Mouse (Mus musculus): ENCODE measurements around the gene Supt3.
A peak's percentile ranks its signal among the peaks of the same experiment; 100 is the strongest.

Supt3 gene

GRCm38 (mm10) chr17:45128611-45129010, 351.7 kb downstream of the Supt3 start:
- DNase-seq (ENCODE audit: low spot score), result no peak

- no peak for DNase-seq (ENCODE audit: low spot score)
Observed at GRCm38 (mm10) chr17:45133501-45134400, 356.8 kb downstream of the Supt3 start.

GRCm38 (mm10) chr17:45136491-45136890, 359.5 kb downstream of the Supt3 start:
- DNase-seq (ENCODE audit: low spot score), result no peak

GRCm38 (mm10) chr17:45143043-45143442, 366.1 kb downstream of the Supt3 start:
- no peak for DNase-seq (ENCODE audit: low spot score)

GRCm38 (mm10) chr17:45144656-45145055, 367.7 kb downstream of the Supt3 start:
- DNase-seq (ENCODE audit: low spot score), result no peak

GRCm38 (mm10) chr17:45151312-45151929, 374.5 kb downstream of the Supt3 start:
- no peak for DNase-seq (ENCODE audit: low spot score)

- no peak for DNase-seq (ENCODE audit: low spot score)
Observed at GRCm38 (mm10) chr17:45153721-45154120, 376.8 kb downstream of the Supt3 start.

GRCm38 (mm10) chr17:45158171-45158691, 381.3 kb downstream of the Supt3 start:
- DNase-seq (ENCODE audit: low spot score), result no peak

GRCm38 (mm10) chr17:45160651-45161050, 383.7 kb downstream of the Supt3 start:
- DNase-seq (ENCODE audit: low spot score), result peak; percentile 2

- DNase-seq (ENCODE audit: low spot score), result no peak
Observed at GRCm38 (mm10) chr17:45165741-45166140, 388.8 kb downstream of the Supt3 start.

All from c-Kit-positive CD71-positive TER-119-positive erythroid progenitor cells, embryonic 14.5 days (primary cell).